ENCODE assay signal across 14 mouse cellular contexts in genomic region chr6:52102179-52102578, GRCm38 (mm10). TPM values are rescaled to one million over a fixed set of nuclear protein-coding genes. Genes with fewer than 3 reads are reported as not detected.
A peak's percentile ranks its signal among the peaks of the same experiment; 100 is the strongest.
DNase-seq lines count a peak whose midpoint lies in the region; ATAC-seq lines count a peak whose summit lies in the region.
"Had no signal": no experiment of that assay in that cellular context is flagged by ENCODE, and none has a peak within 500 bp of the region (broad histone marks: within the 10 kb centered on the region; RNA-seq: fewer than 3 reads in every experiment).

No protein-coding gene starts in this region.

- 79% methylated on average over 8 of the region's 8 CpGs for WGBS in forebrain, embryonic 11.5 days

- no peaks in the 10 kb centered on the region for H3K4me1 ChIP-seq in forebrain, embryonic 11.5 days (replicated peaks; ENCODE audit: control insufficient read depth, insufficient read depth, low read length)

- H3K4me2 ChIP-seq in forebrain, embryonic 11.5 days (ENCODE audit: low read depth, low read length, severe bottlenecking), result no peak overlapping the region

- no peak overlapping the region for H3K9ac ChIP-seq in forebrain, embryonic 11.5 days (ENCODE audit: low read length)

- DNase-seq in gastrocnemius, postnatal 10 days, result peak; percentile 18
- no peak for DNase-seq in gastrocnemius, adult 8-10 months (ENCODE audit: low spot score in 2 of 2)
- peak; percentile 7 for DNase-seq in ovary, postnatal 14 days (ENCODE audit: low spot score)
- DNase-seq in ovary, postnatal 10 days (ENCODE audit: low spot score), result no peak
- peak; percentile 34 to 35 for DNase-seq in heart, adult 9 months (ENCODE audit: low spot score in 2 of 2)
- DNase-seq in skeletal muscle tissue, adult 2 months (ENCODE audit: low read depth, low spot score), result peak; percentile 32
- no peak for DNase-seq in forebrain, embryonic 11.5 days (ENCODE audit: low spot score)
- no peak for DNase-seq in layer of hippocampus, adult 18-20 months (ENCODE audit: low spot score in 2 of 2)
- DNase-seq: kidney, adult 8-10 months; thymus, postnatal 36 days had no signal

- no peak for ATAC-seq in forebrain, embryonic 11.5 days (replicated peaks; ENCODE audit: low FRiP score)
- ATAC-seq: CD4-positive, CD25-positive, alpha-beta regulatory T cell, adult 4 months; forebrain, embryonic 16.5 days had no signal

- no peak overlapping the region for H3K27ac ChIP-seq in forebrain, embryonic 11.5 days (ENCODE audit: low read depth, low read length)

- no peaks in the 10 kb centered on the region for H3K9me3 ChIP-seq in forebrain, embryonic 11.5 days (ENCODE audit: control insufficient read depth, low read length)

- no peaks in the 10 kb centered on the region for H3K36me3 ChIP-seq in forebrain, embryonic 11.5 days (ENCODE audit: control insufficient read depth, insufficient read depth, low read length)

- no peaks in the 10 kb centered on the region for H3K27me3 ChIP-seq in forebrain, embryonic 11.5 days (ENCODE audit: control insufficient read depth, insufficient read depth, low read length)

- H3K4me3 ChIP-seq in forebrain, embryonic 11.5 days (ENCODE audit: low read depth, low read length), result no peak overlapping the region

RNA-seq across cellular contexts. Expression of gene Hoxa1, which starts 55.9 kb away (rescaled TPM):
- under 1 TPM in 1 of 2 experiments, not detected in 1; 0.18 TPM for total RNA-seq in gastrocnemius, postnatal 10 days (2021)
- under 1 TPM in 2 of 4 experiments, not detected in 2; 0.16 to 0.17 TPM for total RNA-seq in gastrocnemius, adult 8-10 months (2022)
- 0.43 TPM in 1 of 2 replicates, not detected in the other for polyA plus RNA-seq in forebrain, embryonic 11.5 days (2014; fragmentation: Nextera tagmentation; extraction: Ambion mirVana)
- not detected for total RNA-seq in layer of hippocampus, adult 18-20 months (2021)
- total RNA-seq: layer of hippocampus, postnatal 10 days; megakaryocyte-erythroid progenitor cell, adult 5-6 weeks had no signal
- polyA plus RNA-seq: CD4-positive, CD25-positive, alpha-beta regulatory T cell, adult 4 months; forebrain, embryonic 16.5 days had no signal

Comparison
In these comparisons a context has a peak if more than half of its experiments do, and no peak if none do; other contexts are left out.
1. DNase-seq: peak in gastrocnemius, postnatal 10 days (single experiment), ovary, postnatal 14 days (single experiment), heart, adult 9 months (2 of 2) and skeletal muscle tissue, adult 2 months (single experiment); none in gastrocnemius, adult 8-10 months (0 of 2), ovary, postnatal 10 days (single experiment), forebrain, embryonic 11.5 days (single experiment) and layer of hippocampus, adult 18-20 months (0 of 2).